Mouse (Mus musculus) E14TG2a.4 (cell line): ENCODE measurements around the gene Adk.

Source experiments
- CTCF ChIP-seq: conservative IDR thresholded peaks from 2 replicates; pipeline ENCODE4 v1.5.1; 2014; ENCODE audit warnings: low read length
- NANOG ChIP-seq: IDR thresholded peaks from 2 replicates; pipeline ENCODE4 v1.6.1; 2014; ENCODE audit warnings: borderline replicate concordance, low read length, mixed read lengths
- POU5F1 ChIP-seq: IDR thresholded peaks from 2 replicates; pipeline ENCODE4 v1.6.1; 2014; ENCODE audit warnings: low read length, borderline replicate concordance

- TF ChIP-seq CTCF: no peak
- TF ChIP-seq POU5F1: no peak
- no peak for TF ChIP-seq NANOG
Observed at GRCm38 (mm10) chr14:21105049-21105448, 52.7 kb downstream of the Adk start.
